In genomic region chr17:5083497-5083896, GRCm38 (mm10) we compare ENCODE assay signal across 18 mouse cellular contexts.
A peak's percentile ranks its signal among the peaks of the same experiment; 100 is the strongest.
DNase-seq lines count a peak whose midpoint lies in the region; ATAC-seq and TF ChIP-seq lines count a peak whose summit lies in the region.
"Had no signal": no experiment of that assay in that cellular context is flagged by ENCODE, and none has a peak within 500 bp of the region (broad histone marks: within the 10 kb centered on the region; RNA-seq: fewer than 3 reads in every experiment).

No protein-coding gene starts in this region.

- no peak overlapping the region for H3K4me3 ChIP-seq in cerebellum, adult 2 months (replicated peaks; ENCODE audit: insufficient read depth, low read depth, low read length)
- H3K4me3 ChIP-seq in layer of hippocampus, adult 2 months, result no peak overlapping the region; the same call in 1 of the 2 replicates
- H3K4me3 ChIP-seq: embryonic facial prominence, embryonic 13.5 days; heart, embryonic 12.5 days; midbrain, embryonic 13.5 days had no signal

- no peak for TF ChIP-seq CTCF in cerebellum, adult 2 months (IDR thresholded peaks at IDR 0.05; ENCODE audit: borderline replicate concordance, insufficient read depth, low read depth, low read length)
- TF ChIP-seq CTCF in layer of hippocampus, adult 2 months (conservative IDR thresholded peaks at IDR 0.05), result no peak

- peak overlapping the region; percentile 52 for H3K27ac ChIP-seq in cerebellum, adult 2 months (ENCODE audit: insufficient read depth, low read length)
- H3K27ac ChIP-seq in layer of hippocampus, adult 2 months, result peak overlapping the region; percentile 81

- H3K4me1 ChIP-seq in cerebellum, adult 2 months (ENCODE audit: control insufficient read depth, insufficient read depth, low read length), result peaks cover 62% of the 10 kb centered on the region

- no peaks in the 10 kb centered on the region for H3K27me3 ChIP-seq in cerebellum, adult 2 months (ENCODE audit: control insufficient read depth, insufficient read depth, low read length)
- H3K27me3 ChIP-seq: CH12.LX; embryonic facial prominence, embryonic 13.5 days; midbrain, embryonic 13.5 days had no signal

- DNase-seq in cerebellum, adult 2 months, result no peak
- no peak for DNase-seq in cerebellum, postnatal 36 days
- no peak for DNase-seq in layer of hippocampus, adult 2 months (ENCODE audit: low spot score in 2 of 2)
- no peak for DNase-seq in layer of hippocampus, adult 11-12 months (ENCODE audit: low spot score)
- peak; percentile 5 for DNase-seq in thymus, postnatal 4 days
- no peak for DNase-seq in thymus, postnatal 25 days
- DNase-seq in gastrocnemius, postnatal 4 days (ENCODE audit: low spot score in 2 of 2), result no peak
- DNase-seq: adrenal gland, postnatal 25 days; gastrocnemius, postnatal 14 days; kidney, adult 8-10 months; kidney, postnatal 4 days; lung, adult 18-20 months; lung, postnatal 36 days had no signal

- no peak for TF ChIP-seq POLR2A in cerebellum, adult 2 months (IDR thresholded peaks at IDR 0.05; ENCODE audit: borderline replicate concordance, insufficient read depth, low read length)

- WGBS in cerebellum, adult 2 months, result 49% methylated on average over 3 of the region's 3 CpGs

- no peak for ATAC-seq in erythroblast, adult 5-6 weeks (replicated peaks; ENCODE audit: low FRiP score, poor library complexity, severe bottlenecking)
- ATAC-seq: midbrain, embryonic 13.5 days had no signal
